Mouse (Mus musculus) CH12F3 (cell line): ENCODE measurements around the gene Nckap5l.
"Not testable (repeated sequence)": the region's sequence is repeated elsewhere in the genome, so short reads cannot be mapped to it uniquely, and the experiment has no call there.

Source experiments
- in situ Hi-C: fragments of 300-500 bp; cut with MboI; formaldehyde crosslinking; loops from 2 replicates; pipeline ENCODE4 v1.14.3; 2020; ENCODE audit warnings: low sequenced_read_pairs

Nckap5l gene

GRCm38 (mm10) chr15:99400602-99401001 lies 56.9 kb downstream of the Nckap5l start:
- in situ Hi-C loops: no loop called here

GRCm38 (mm10) chr15:99399503-99400245 lies 57.9 kb downstream of the Nckap5l start:
- in situ Hi-C loops: no loop called here

GRCm38 (mm10) chr15:99397622-99398021 lies 59.9 kb downstream of the Nckap5l start:
- in situ Hi-C loops: no loop called here

GRCm38 (mm10) chr15:99396875-99397274 lies 60.7 kb downstream of the Nckap5l start:
- in situ Hi-C loops: no loop called here

GRCm38 (mm10) chr15:99396462-99396861 lies 61.1 kb downstream of the Nckap5l start:
- in situ Hi-C loops: no loop called here

GRCm38 (mm10) chr15:99393386-99394252 lies 63.9 kb downstream of the Nckap5l start:
- in situ Hi-C loops: no loop called here

GRCm38 (mm10) chr15:99392486-99393385 lies 64.8 kb downstream of the Nckap5l start, which contains the start of gene Tmbim6:
Gene Tmbim6, plus strand, starts transcription at chr15:99392882.
- in situ Hi-C loops: no loop called here

GRCm38 (mm10) chr15:99391975-99392374 lies 65.6 kb downstream of the Nckap5l start:
- in situ Hi-C loops: no loop called here

GRCm38 (mm10) chr15:99390472-99391401 lies 66.8 kb downstream of the Nckap5l start:
- in situ Hi-C loops: no loop called here

- in situ Hi-C loops: no loop called here
Observed at GRCm38 (mm10) chr15:99387976-99388375, 69.6 kb downstream of the Nckap5l start.

- in situ Hi-C loops: no loop called here
Observed at GRCm38 (mm10) chr15:99386796-99387195, 70.8 kb downstream of the Nckap5l start.

GRCm38 (mm10) chr15:99386110-99386509 lies 71.4 kb downstream of the Nckap5l start:
- in situ Hi-C loops: not testable (repeated sequence)

- in situ Hi-C loops: no loop called here
Observed at GRCm38 (mm10) chr15:99384071-99384470, 73.5 kb downstream of the Nckap5l start.

GRCm38 (mm10) chr15:99382893-99383292 lies 74.7 kb downstream of the Nckap5l start:
- in situ Hi-C loops: no loop called here

GRCm38 (mm10) chr15:99376240-99376639 lies 81.3 kb downstream of the Nckap5l start:
- in situ Hi-C loops: no loop called here

- in situ Hi-C loops: no loop called here
Observed at GRCm38 (mm10) chr15:99375581-99375980, 82.0 kb downstream of the Nckap5l start.

GRCm38 (mm10) chr15:99375036-99375435 lies 82.5 kb downstream of the Nckap5l start:
- in situ Hi-C loops: no loop called here

- in situ Hi-C loops: loop anchor here (5.0 kb wide), 1 partner anchor 45 kb away; no protein-coding TSS in a partner anchor
Observed at GRCm38 (mm10) chr15:99372761-99373160, 84.8 kb downstream of the Nckap5l start.
